Mouse (Mus musculus) lung, adult 2 months (tissue): ENCODE measurements around the gene Hnrnpa1.

Experiments
- CTCF ChIP-seq: fragments of 200-500 bp; IDR thresholded peaks from 2 replicates; pipeline ENCODE4 v1.5.1; 2011; ENCODE audit warnings: mild to moderate bottlenecking, low read length, control low read depth; ENCODE audit not compliant: insufficient read depth
- POLR2A ChIP-seq: fragments of 200-500 bp; IDR thresholded peaks from 2 replicates; pipeline ENCODE4 v1.6.1; 2011; ENCODE audit warnings: low read depth, mild to moderate bottlenecking, control low read depth, low read length, borderline replicate concordance; ENCODE audit errors: extremely low read depth

- TF ChIP-seq CTCF (no peak), POLR2A (no peak)
Observed at GRCm38 (mm10) chr15:103277949-103278348, 37.7 kb downstream of the Hnrnpa1 start.
